Comparison of ENCODE assay signal across 8 mouse cellular contexts in genomic region chr1:91053218-91054073, GRCm38 (mm10). TPM values are rescaled to one million over a fixed set of nuclear protein-coding genes. Genes with fewer than 3 reads are reported as not detected.
A peak's percentile ranks its signal among the peaks of the same experiment; 100 is the strongest.
DNase-seq lines count a peak whose midpoint lies in the region; ATAC-seq lines count a peak whose summit lies in the region.

No protein-coding gene starts in this region.

- peak overlapping the region; percentile 69 for H3K4me2 ChIP-seq in stomach, embryonic 16.5 days (ENCODE audit: low read depth, low read length)

- peaks cover 32% of the 10 kb centered on the region for H3K27me3 ChIP-seq in erythroblast, embryonic 14.5 days (ENCODE audit: control insufficient read depth)
- H3K27me3 ChIP-seq in midbrain, embryonic 10.5 days (ENCODE audit: low read depth, poor library complexity, severe bottlenecking): peaks cover 36% of the 10 kb centered on the region
- H3K27me3 ChIP-seq in stomach, embryonic 16.5 days (ENCODE audit: control insufficient read depth, insufficient read depth, low read length): no peaks in the 10 kb centered on the region

- H3K27ac ChIP-seq in midbrain, embryonic 10.5 days (replicated peaks): peak overlapping the region; percentile 81
- peak overlapping the region; percentile 93 for H3K27ac ChIP-seq in stomach, embryonic 16.5 days (ENCODE audit: low read length)

- H3K9me3 ChIP-seq in erythroblast, embryonic 14.5 days (ENCODE audit: control insufficient read depth, low read length): no peaks in the 10 kb centered on the region
- H3K9me3 ChIP-seq in midbrain, embryonic 10.5 days (replicated peaks): no peaks in the 10 kb centered on the region
- H3K9me3 ChIP-seq in stomach, embryonic 16.5 days (replicated peaks; ENCODE audit: control insufficient read depth, low read length): no peaks in the 10 kb centered on the region

- peaks cover 17% of the 10 kb centered on the region for H3K4me1 ChIP-seq in erythroblast, embryonic 14.5 days (ENCODE audit: control insufficient read depth)
- peaks cover 47% of the 10 kb centered on the region for H3K4me1 ChIP-seq in midbrain, embryonic 10.5 days
- peaks cover 48% of the 10 kb centered on the region for H3K4me1 ChIP-seq in stomach, embryonic 16.5 days (ENCODE audit: control insufficient read depth, insufficient read depth, low read length)

- H3K9ac ChIP-seq in stomach, embryonic 16.5 days (ENCODE audit: low read length): peak overlapping the region; percentile 79

- no peaks in the 10 kb centered on the region for H3K36me3 ChIP-seq in erythroblast, embryonic 14.5 days (ENCODE audit: control insufficient read depth)
- no peaks in the 10 kb centered on the region for H3K36me3 ChIP-seq in midbrain, embryonic 10.5 days
- no peaks in the 10 kb centered on the region for H3K36me3 ChIP-seq in stomach, embryonic 16.5 days (ENCODE audit: control insufficient read depth, insufficient read depth, low read length)

- peak; percentile 77 for DNase-seq in embryo, embryonic 11 days
- DNase-seq in embryo, embryonic 10.5 days (ENCODE audit: low spot score): no peak
- DNase-seq in heart, postnatal 14 days: peak; percentile 70 to 81
- DNase-seq in kidney, postnatal 4 days: peak; percentile 79 to 86
- DNase-seq in midbrain, embryonic 10.5 days (ENCODE audit: low spot score): peak; percentile 48
- DNase-seq in layer of hippocampus, adult 18-20 months (ENCODE audit: low spot score in 2 of 2): no peak

- H3K4me3 ChIP-seq in erythroblast, embryonic 14.5 days (replicated peaks): peak overlapping the region; percentile 60
- H3K4me3 ChIP-seq in midbrain, embryonic 10.5 days: peak overlapping the region; percentile 68
- H3K4me3 ChIP-seq in stomach, embryonic 16.5 days (replicated peaks; ENCODE audit: low read length): peak overlapping the region; percentile 68

- WGBS in midbrain, embryonic 10.5 days: 2% methylated on average over 41 of the region's 41 CpGs
- 3% methylated on average over 41 of the region's 41 CpGs for WGBS in stomach, embryonic 16.5 days

- intact Hi-C loops in heart, postnatal 14 days (cut with DNase I): loop anchor here (5.0 kb wide), 1 partner anchor 44 kb away; no protein-coding TSS in a partner anchor

- peak; percentile 80 for ATAC-seq in stomach, embryonic 16.5 days (ENCODE audit: insufficient read depth, low FRiP score)

RNA-seq across cellular contexts. Expression of gene Lrrfip1, which starts 54.9 kb away (rescaled TPM):
- 0.03 TPM in 2 replicates for polyA plus RNA-seq in erythroblast, embryonic 14.5 days (2012)
- total RNA-seq in heart, postnatal 14 days (2021): 100 to 1,000 TPM; 101 to 109 TPM
- 19.8 and 22.2 TPM in 2 replicates for polyA plus RNA-seq in midbrain, embryonic 10.5 days (2016; fragmentation: Nextera tagmentation; extraction: Ambion mirVana)
- polyA plus RNA-seq in stomach, embryonic 16.5 days (2015; fragmentation: Nextera tagmentation; extraction: Ambion mirVana): 85.4 and 88.0 TPM in 2 replicates
- total RNA-seq in layer of hippocampus, adult 18-20 months (2021): 10 to 100 TPM; 68.3 to 69.9 TPM

Comparison
In these comparisons a context has a peak if more than half of its experiments do, and no peak if none do; other contexts are left out.
1. DNase-seq: peak in embryo, embryonic 11 days (single experiment), heart, postnatal 14 days (2 of 2), kidney, postnatal 4 days (2 of 2) and midbrain, embryonic 10.5 days (single experiment); none in embryo, embryonic 10.5 days (single experiment) and layer of hippocampus, adult 18-20 months (0 of 2).
2. RNA of gene Lrrfip1, which starts 54.9 kb away (polyA plus RNA-seq): 85.4 to 88.0 TPM in stomach, embryonic 16.5 days and 19.8 to 22.2 TPM in midbrain, embryonic 10.5 days; 0.03 TPM in erythroblast, embryonic 14.5 days; every median in the first group is over 10 times any median in the second.
3. Peak in every context shown above with its lines, with median percentiles within 50 percentile points of each other: H3K4me3 ChIP-seq.